11 mouse cellular contexts compared by ENCODE assay signal in the genomic region with DNA sequence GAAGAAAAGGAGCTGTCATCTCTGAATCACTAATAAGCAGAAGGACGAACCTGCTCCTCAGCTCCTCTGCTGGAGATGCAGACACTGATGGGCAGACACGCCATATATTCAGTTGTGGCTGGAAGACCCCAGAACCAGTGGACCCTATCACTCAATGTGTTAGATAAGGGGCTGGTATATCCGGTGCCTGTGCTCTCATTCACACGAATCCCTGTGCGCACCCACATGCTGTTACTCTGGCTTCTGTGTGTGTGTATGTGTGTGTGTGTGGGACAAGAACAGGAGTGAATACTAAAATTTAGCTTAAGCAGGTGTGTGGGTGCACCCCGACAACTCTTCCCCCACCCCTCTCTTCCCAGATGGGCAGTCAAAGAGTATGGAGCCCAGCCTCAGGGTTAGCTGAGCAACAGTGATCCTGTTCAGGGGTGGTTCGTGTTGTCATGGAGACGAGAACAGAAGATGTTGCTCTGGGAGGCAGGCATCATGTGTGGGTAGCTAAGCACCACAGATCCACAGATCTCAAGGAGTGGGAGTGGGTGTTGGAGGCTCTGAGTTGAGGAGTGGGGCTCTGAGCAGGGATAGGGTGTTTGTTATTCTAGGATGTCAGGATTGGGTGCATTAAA.
DNase-seq lines count a peak whose midpoint lies in the region; ATAC-seq lines count a peak whose summit lies in the region.
"Had no signal": no experiment of that assay in that cellular context is flagged by ENCODE, and none has a peak within 500 bp of the region (broad histone marks: within the 10 kb centered on the region; RNA-seq: fewer than 3 reads in every experiment).

No protein-coding gene starts in this region.

- peak; percentile 59; the same call in 1 of the 2 replicates for ATAC-seq in forebrain, embryonic 13.5 days
- ATAC-seq in CD4-positive, CD25-positive, alpha-beta regulatory T cell, adult 4 months, result no peak
- ATAC-seq in kidney, embryonic 16.5 days (ENCODE audit: low FRiP score, low TSS enrichment), result no peak

- 68% methylated on average over 8 of the region's 8 CpGs for WGBS in forebrain, embryonic 13.5 days
- WGBS in kidney, embryonic 16.5 days, result 86% methylated on average over 8 of the region's 8 CpGs

- H3K9ac ChIP-seq in forebrain, embryonic 13.5 days, result no peak overlapping the region
- H3K9ac ChIP-seq in kidney, embryonic 16.5 days (replicated peaks; ENCODE audit: low read length), result no peak overlapping the region
- H3K9ac ChIP-seq: limb, embryonic 12.5 days had no signal

- H3K36me3 ChIP-seq in forebrain, embryonic 13.5 days (ENCODE audit: poor library complexity, severe bottlenecking), result no peaks in the 10 kb centered on the region
- H3K36me3 ChIP-seq in kidney, embryonic 16.5 days (ENCODE audit: insufficient read depth, low read length), result no peaks in the 10 kb centered on the region
- H3K36me3 ChIP-seq: limb, embryonic 12.5 days had no signal

- H3K9me3 ChIP-seq in forebrain, embryonic 13.5 days (replicated peaks), result no peaks in the 10 kb centered on the region
- no peaks in the 10 kb centered on the region for H3K9me3 ChIP-seq in kidney, embryonic 16.5 days (ENCODE audit: low read length)
- H3K9me3 ChIP-seq: limb, embryonic 12.5 days had no signal

- DNase-seq in frontal cortex, postnatal 36 days (ENCODE audit: low spot score in 2 of 2), result peak; percentile 67 to 79
- DNase-seq in left cerebral cortex, adult 9 months (ENCODE audit: low spot score in 2 of 2), result peak; percentile 77 to 83
- DNase-seq in retina, postnatal 7 days (ENCODE audit: low read depth, low spot score), result peak; percentile 6
- DNase-seq in heart, adult 18-20 months, result no peak
- DNase-seq: adrenal gland, adult 8-10 months; cerebellum, postnatal 10 days; lung, postnatal 4 days had no signal

- H3K27me3 ChIP-seq in forebrain, embryonic 13.5 days, result no peaks in the 10 kb centered on the region
- no peaks in the 10 kb centered on the region for H3K27me3 ChIP-seq in kidney, embryonic 16.5 days (ENCODE audit: insufficient read depth, low read length)
- H3K27me3 ChIP-seq: limb, embryonic 12.5 days had no signal

- no peak overlapping the region for H3K4me3 ChIP-seq in forebrain, embryonic 13.5 days
- no peak overlapping the region for H3K4me3 ChIP-seq in kidney, embryonic 16.5 days (ENCODE audit: low read length)
- H3K4me3 ChIP-seq: limb, embryonic 12.5 days had no signal

- H3K4me1 ChIP-seq in forebrain, embryonic 13.5 days, result peaks cover 4% of the 10 kb centered on the region; the same call in 1 of the 2 replicates
- no peaks in the 10 kb centered on the region for H3K4me1 ChIP-seq in kidney, embryonic 16.5 days (ENCODE audit: insufficient read depth, low read length)
- H3K4me1 ChIP-seq: limb, embryonic 12.5 days had no signal

- no peak overlapping the region; the same call in 1 of the 2 replicates for H3K27ac ChIP-seq in forebrain, embryonic 13.5 days
- H3K27ac ChIP-seq in kidney, embryonic 16.5 days (ENCODE audit: low read length), result no peak overlapping the region
- H3K27ac ChIP-seq: limb, embryonic 12.5 days had no signal

- no peak overlapping the region for H3K4me2 ChIP-seq in forebrain, embryonic 13.5 days
- no peak overlapping the region for H3K4me2 ChIP-seq in kidney, embryonic 16.5 days (replicated peaks; ENCODE audit: low read depth, low read length)
- H3K4me2 ChIP-seq: limb, embryonic 12.5 days had no signal

Comparison
In these comparisons a context has a peak if more than half of its experiments do, and no peak if none do; other contexts are left out.
1. DNase-seq: peak in frontal cortex, postnatal 36 days (2 of 2), left cerebral cortex, adult 9 months (2 of 2) and retina, postnatal 7 days (single experiment); none in heart, adult 18-20 months (0 of 2).